Mouse (Mus musculus) lung, postnatal 36 days (tissue): ENCODE measurements around the gene Senp7.
A peak's percentile ranks its signal among the peaks of the same experiment; 100 is the strongest.
"Not testable (repeated sequence)": the region's sequence is repeated elsewhere in the genome, so short reads cannot be mapped to it uniquely, and the experiment has no call there.

Experiments
- DNase-seq: peaks from one replicate; pipeline ENCODE4 v3.0.0; 2022; ENCODE audit warnings: mixed read lengths

Gene Senp7

GRCm38 (mm10) chr16:56068523-56069070, 20.5 kb downstream of the Senp7 start:
- DNase-seq = no peak

DNA sequence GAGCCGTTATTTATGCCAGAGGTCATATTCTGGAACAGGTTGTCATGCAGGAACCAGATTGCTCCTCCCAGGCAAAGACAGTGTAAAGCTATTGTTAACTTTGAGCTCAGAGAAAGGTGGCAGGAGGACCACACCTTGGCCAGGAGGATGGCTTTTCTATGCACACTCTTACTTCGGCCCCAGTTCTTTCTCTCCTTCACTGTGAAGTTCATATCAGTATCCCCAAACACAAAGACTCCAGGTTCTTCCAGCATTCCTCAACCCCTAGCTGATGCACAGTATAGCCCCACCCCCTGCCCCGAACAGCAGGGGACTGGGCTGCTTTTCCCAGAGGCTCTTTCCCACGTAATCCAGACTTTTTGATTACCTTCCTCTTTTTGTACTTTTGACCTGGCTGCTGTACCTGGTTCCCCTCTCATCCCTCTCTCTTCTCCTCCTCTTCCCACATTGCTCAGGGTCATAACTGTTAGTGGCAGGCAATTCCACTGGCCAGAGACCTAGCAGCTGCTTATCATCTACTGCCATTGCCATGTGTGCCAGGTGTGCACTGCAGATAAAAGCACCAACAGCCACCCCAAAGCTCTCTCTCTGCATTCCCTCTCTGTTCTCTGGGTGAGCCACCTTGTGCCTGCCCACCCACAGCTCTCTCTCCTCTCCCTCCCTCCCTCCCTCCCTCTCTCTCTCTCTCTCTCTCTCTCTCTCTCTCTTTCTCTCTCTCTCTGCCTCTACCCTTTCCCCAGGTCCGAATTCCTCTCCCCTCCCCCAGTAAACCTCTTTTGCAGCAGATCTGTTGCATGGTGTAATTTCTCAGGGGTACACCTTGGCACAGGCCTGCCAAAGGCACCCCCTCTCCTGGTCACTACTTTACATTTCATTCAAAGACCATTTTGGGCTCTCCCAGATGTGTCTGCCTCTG, 23.4 kb downstream of the Senp7 start:
- DNase-seq = no peak

DNA sequence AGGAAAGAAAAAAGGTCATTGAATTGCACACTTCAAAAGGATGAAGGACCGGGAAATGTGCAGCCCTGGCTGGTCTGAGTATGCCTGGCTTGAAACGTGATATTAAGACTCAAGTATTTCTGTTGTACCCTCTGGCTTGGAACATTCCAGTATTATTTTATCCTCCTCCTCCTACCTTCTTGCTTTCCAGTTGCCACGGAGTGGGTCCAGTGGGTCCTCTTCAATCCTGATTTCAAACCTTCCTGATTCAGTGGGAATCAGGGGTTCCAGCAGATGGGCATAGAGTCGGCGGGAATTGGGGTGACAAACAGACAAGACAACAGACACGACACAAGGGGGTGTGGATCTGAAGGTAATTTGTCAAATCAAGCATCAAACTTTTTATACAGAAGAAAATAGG, 24.4 kb downstream of the Senp7 start:
- no peak for DNase-seq

DNA sequence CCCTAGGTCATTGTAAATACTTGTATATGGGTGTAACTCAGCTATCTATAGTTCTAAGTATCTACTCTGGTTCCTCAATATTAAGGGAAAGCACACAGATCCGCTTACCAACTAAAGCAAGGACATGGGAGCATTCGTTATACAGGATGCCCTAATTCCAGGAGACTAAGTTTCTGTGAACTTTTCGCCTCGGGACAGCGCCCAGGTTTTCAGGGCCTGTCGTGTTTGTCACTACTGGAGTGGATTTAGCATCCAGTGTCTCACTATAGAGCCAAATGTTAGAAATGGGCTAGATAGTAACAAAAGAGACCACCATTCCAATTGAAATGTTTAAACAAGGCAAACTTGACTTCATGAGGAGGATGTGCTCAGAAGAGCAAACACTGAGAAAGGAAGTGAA, 25.0 kb downstream of the Senp7 start:
- not testable (repeated sequence) for DNase-seq

DNA sequence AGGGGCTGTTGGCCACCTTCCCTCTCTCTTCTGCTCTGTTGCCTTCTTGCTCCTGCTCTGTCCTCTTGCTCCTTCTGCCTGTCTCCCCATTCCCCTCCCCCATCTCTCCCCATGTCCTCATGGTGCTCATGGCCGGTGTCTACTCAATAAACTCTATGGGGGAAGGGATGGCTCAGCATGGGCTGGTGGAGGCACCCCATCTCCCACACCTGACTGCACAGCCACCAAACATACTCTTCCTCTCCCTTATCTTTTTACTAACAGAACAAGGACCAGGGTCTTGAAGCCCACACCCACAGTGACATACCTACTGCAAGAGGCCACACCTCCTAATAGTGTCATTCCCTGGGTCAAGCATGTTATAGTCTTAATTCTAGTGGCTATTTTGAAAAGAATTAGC, 26.0 kb downstream of the Senp7 start:
- no peak for DNase-seq

GRCm38 (mm10) chr16:56074565-56074964, 26.4 kb downstream of the Senp7 start:
- no peak for DNase-seq

DNA sequence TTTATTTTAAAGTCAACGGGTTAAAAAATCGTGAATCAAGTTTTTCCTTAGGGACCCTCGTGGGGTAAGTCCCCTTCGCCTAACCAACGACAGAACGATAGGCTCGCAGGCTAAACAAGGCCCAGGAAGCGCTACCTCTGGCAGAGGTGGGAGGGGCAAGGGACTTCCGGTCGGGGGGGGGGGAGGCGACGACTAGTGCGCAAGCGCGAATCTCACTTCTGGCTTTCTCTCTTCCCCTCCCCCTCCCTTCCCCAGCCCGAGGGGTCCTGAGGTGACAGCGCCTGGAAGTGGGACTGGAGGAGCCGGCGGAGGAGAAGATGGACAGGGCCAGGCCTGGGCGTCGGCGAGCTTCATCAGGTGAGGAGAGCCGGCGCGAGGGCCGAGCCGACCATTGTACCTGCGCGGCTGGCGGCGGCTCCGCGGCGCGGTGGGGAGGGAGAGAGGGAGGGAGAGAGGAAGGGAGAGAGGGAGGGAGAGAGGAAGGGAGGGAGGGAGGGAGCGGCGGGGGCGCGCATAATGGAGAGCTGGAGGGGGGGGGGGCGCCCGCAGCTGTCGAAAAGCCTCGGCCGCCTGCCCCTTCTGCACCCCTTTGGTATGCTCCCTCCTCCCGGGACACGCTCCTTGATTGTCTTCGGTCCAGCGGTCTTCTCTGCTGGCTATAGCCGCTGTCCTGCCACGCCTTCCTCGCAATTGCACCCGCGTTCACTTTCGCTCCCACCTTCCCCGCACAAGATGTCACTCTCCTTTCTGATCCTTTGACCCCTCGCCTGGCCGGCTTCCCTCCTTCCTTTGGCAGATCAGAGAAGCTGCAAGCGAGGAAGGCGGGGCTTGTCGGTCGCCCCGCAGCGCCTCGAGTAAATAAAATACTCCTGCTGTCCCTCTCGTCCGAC, 27.3 kb downstream of the Senp7 start:
- DNase-seq = peak; percentile 88

GRCm38 (mm10) chr16:56076121-56076869, 28.2 kb downstream of the Senp7 start:
- no peak for DNase-seq

DNA sequence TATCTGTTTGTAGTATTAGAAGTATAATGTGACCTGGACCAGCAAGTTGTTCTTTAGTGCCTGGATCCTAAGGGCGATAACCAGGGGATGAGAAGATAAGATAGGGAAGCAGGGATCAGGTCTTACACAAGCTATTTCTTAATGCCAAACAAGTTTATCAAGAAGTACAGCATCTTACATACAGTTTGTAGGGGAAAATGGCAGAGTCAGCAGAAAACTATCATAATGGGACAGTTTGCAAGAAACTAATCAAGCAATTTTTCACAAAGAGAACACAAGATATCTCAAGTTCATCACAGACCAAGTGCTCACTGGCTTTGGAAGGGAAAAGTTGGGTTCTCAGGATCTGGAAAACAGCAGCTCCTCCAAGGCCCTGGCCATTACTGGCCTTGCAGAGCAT, 31.3 kb downstream of the Senp7 start:
- no peak for DNase-seq

DNA sequence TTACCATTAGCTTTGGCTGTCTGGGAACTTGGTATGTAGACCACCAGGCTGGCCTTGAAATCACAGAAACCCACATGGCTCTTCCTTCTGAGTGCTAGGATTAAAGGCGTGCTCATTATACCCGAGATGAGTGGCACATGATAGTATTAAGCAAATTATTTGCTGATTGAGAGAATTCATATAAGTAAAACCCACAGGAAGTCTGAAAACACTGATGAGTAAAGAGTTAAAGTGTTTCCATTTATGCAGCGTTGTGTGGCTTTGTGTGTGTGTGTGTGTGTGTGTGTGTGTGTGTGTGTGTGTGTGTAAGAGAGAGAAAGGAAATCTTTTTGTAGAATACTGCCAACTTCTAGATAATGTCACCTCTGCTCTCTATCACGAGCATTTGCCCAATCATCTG, 33.6 kb downstream of the Senp7 start:
- no peak for DNase-seq

DNA sequence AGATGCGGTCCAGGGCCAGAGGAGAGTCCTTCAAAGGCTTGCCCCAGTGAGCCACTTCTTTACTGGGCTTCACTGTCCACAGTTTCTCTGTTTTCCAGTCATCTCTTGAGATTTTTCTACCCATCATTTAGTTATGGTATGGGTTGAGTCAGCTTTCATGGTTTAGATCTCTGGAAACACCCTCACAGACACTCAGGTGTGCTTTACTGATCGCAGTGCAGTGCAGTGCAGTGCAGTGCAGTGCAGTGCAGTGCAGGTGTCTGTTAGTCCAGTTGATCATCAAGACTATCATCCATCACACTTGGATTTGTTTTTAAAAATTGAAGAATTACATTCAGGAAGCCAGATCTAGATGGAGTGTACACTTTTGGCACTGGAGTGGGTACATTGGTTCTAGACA, 38.2 kb downstream of the Senp7 start:
- DNase-seq = no peak

DNA sequence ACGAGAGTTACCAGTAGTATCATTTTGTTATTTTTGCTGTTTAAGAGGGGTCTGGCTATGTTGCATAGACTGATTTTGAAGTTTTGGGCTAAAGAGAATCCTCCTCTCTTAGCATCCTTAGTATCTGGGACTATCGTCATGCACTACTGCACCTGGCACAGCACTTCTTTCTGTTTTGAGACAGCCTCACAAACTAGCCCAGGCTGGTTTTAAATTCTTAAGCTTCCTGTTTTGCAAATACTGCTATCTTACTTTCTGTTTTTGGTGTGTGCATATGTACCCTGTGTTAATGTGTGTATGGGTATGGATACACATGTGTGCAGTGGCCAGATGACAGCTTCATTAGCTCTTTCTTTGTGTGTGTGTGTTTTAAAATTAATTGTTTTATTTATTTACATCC, 42.2 kb downstream of the Senp7 start:
- DNase-seq = no peak

- DNase-seq = not testable (repeated sequence)
These were observed 48.4 kb downstream of the Senp7 start for GRCm38 (mm10) chr16:56096401-56097018.

DNA sequence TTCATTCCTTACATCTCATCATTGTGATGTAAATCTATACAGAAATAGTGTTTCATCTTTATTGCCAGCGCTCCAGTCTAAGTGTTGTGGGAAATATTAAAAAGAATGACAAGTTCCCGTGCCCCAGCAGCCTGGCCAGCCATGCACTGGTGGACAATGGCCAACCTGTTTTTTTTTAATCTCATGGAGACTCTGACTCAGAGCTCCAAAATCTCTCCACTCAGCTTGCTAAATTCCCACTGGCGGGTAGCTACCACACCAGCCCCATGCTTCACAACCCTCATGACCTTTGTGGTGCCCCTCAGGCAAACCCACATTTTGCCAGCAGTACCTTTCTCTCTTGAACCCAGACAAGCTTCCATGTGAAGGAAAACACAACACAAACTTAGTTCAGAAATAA, 67.6 kb downstream of the Senp7 start:
- no peak for DNase-seq

GRCm38 (mm10) chr16:56116155-56116554, 68.0 kb downstream of the Senp7 start:
- no peak for DNase-seq

DNA sequence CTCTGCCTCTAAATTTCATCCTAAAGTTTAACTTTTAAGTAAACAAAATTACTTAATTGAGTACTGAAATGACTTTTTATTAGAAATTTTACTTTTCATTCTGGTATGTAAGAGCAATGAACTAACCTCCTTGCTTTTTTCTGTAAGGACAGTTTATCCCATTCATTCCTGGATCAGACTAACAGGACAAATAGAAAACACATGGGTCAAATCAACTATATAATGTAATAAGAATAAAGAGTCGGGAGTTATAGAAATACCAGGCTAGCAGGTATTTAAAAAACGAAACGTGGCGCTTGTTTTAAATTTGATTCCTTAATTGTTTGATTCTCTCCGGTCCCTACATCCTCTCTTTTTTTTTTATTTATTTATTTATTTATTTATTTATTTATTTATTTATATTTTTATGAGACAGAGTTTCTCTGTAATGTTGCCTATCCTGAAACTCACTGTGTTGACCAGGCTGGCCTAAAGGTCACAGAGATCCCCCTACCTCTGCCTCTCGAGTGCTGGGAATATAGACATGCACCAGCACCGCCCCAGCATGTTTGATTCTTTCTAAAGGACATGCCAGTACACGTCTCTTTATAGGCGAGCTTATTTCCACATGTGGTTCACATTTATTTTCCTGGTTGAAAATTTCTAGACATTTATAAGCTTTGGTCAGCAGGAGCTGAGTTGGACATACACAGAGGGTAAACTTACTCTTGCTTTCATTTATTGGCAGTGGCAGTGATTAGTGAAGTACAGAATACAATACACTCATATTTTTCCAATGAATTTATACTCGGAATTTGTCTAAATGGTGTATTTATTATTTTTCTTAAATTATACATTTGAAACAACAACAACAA, 69.4 kb downstream of the Senp7 start:
- DNase-seq = no peak

DNA sequence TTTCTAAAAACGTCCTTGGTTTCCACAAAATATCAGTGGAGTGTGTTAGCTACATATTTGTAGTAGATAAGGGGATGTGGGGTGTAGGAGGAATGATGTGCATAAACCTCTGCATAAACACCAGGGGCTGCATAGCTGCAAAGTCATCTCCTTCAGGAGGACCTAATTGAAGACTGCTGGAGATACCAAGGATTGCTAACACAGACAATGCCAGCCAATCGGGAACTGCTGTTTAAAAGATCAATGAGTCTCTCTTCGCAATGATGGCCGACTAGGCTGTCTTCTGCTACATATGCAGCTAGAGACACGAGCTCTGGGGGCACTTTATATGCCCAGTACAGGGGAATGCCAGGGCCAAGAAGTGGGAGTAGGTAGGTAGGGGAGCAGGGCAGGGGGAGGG, 74.4 kb downstream of the Senp7 start:
- no peak for DNase-seq

- no peak for DNase-seq
These were observed 75.9 kb downstream of the Senp7 start for GRCm38 (mm10) chr16:56124045-56124444.

GRCm38 (mm10) chr16:56131666-56132065, 83.5 kb downstream of the Senp7 start:
- peak; percentile 58 for DNase-seq

GRCm38 (mm10) chr16:56134149-56134548, 86.0 kb downstream of the Senp7 start:
- DNase-seq = peak; percentile 64

DNA sequence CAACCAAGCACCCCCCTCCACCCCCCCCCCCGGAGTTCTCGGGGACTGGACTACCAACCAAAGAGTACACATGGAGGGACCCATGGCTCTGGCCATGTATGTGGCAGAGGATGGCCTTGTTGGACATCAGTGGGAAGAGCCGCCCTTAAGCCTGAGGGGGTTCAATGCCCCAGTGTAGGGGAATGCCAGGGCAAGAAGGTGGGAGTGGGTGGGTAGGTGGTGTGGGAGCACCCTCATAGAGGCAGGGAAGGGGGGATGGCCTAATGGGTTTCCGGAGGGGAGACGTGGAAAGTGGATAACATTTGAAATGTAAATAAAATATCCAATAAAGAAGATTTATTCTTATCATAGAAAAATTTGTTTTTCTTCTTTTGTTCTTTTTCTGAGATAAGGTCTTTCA, 89.5 kb downstream of the Senp7 start:
- not testable (repeated sequence) for DNase-seq
